Mouse (Mus musculus): ENCODE measurements at regions not wholly inside any gene's neighbourhood (a gene's known extent, or its start where the extent isn't known, plus 50 kb on each side); places are given as distances from the start of the nearest gene placed in this dataset.
A peak's percentile ranks its signal among the peaks of the same experiment; 100 is the strongest.

- intact Hi-C loops (cut with DNase I): no loop called here
- DNase-seq (ENCODE audit: low spot score in 2 of 2): no peak
Observed at GRCm38 (mm10) chr1:35697834-35698500, 370.2 kb upstream of the Hs6st1 start.

GRCm38 (mm10) chr1:35702585-35702984 is 365.6 kb upstream of the Hs6st1 start:
- intact Hi-C loops (cut with DNase I): no loop called here
- no peak for DNase-seq (ENCODE audit: low spot score in 2 of 2)

DNA sequence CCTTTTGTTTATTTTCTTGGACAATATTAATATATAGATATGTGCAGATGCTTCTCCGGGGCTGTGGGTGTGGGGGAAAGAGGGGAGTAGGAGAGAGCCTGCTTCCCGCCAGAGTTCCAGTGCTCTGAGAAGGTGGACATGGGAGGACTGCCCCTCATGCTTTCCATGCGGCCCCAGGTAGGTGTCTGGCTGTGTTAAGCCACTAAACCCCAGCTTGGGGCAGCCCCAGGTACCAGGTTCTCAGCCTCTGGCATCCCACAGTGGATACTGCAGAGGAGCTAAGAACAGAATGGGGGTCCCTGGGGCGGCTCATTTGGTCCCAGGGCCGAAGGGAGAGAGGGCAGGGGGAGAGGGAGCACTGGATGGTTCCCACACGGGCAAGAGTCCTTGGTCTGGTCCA is 361.9 kb upstream of the Hs6st1 start:
- intact Hi-C loops (cut with DNase I): no loop called here
- no peak for DNase-seq (ENCODE audit: low spot score in 2 of 2)

GRCm38 (mm10) chr1:35708176-35708788 is 359.9 kb upstream of the Hs6st1 start:
- DNase-seq (ENCODE audit: low spot score in 2 of 2): no peak

DNA sequence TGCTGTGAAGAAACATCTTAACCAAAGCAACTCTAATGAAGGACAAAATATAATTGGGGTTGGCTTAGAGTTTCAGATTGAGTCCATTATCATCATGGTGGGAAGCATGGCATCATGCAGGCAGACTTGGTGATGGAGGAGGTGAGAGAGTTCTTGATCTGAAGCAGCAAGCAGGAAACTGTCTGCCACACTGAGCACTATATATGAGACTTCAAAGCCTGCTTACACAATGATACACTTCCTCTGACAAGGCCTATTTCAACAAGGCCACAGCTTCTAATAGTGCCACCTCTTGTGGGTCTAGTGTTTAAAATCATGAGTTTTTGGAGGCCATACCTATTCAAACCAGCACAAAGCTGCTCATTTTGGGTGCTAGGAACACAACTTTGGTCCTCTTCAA is 359.0 kb upstream of the Hs6st1 start:
- intact Hi-C loops (cut with DNase I): no loop called here
- no peak for DNase-seq (ENCODE audit: low spot score in 2 of 2)

More at GRCm38 (mm10) chr1:35708176-35708788, 359.9 kb upstream of the Hs6st1 start:
- intact Hi-C loops (cut with DNase I): no loop called here

- intact Hi-C loops (cut with DNase I): no loop called here
- DNase-seq (ENCODE audit: low spot score in 2 of 2): no peak
Observed at GRCm38 (mm10) chr1:35713961-35714360, 354.2 kb upstream of the Hs6st1 start.

GRCm38 (mm10) chr1:35715931-35716330 is 352.3 kb upstream of the Hs6st1 start:
- DNase-seq (ENCODE audit: low spot score in 2 of 2): no peak
- intact Hi-C loops (cut with DNase I): no loop called here

DNA sequence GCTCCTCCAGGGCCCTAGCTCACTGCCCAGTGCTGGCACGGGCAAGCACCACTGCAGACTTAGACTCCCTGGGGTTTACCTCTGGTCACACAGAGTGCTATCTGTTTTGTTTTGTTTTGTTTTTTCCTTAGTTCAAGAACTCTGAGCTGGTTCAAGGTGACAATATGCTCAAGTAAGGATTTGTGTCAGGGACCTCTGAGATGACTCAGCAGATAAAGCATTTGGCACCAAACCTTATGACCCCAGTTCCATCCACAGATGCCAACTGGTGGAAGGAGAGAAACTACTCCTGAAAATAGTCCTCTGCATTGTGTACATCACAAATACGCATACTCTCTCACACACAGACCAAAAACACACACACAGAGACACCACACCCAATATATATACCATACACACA is 351.0 kb upstream of the Hs6st1 start:
- intact Hi-C loops (cut with DNase I): no loop called here
- no peak for DNase-seq (ENCODE audit: low spot score in 2 of 2)

DNA sequence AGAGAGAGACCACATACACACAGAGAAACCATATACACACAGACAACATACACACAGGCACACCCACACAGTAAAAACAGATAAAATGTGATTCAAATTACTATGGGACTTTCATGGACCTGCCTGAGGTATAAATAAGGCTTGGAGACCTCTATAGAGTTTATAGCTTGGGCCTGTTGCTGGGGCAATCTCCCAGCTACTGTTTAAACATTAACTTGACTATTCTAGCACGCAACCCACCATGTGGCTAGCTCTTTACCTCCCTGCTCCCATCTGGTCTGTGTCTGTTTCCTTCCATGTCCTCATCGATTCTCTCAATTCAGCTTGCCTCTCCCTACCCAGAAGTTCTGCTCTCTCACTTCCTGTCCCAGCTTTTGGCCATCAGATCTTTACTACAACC is 350.5 kb upstream of the Hs6st1 start:
- intact Hi-C loops (cut with DNase I): no loop called here

DNA sequence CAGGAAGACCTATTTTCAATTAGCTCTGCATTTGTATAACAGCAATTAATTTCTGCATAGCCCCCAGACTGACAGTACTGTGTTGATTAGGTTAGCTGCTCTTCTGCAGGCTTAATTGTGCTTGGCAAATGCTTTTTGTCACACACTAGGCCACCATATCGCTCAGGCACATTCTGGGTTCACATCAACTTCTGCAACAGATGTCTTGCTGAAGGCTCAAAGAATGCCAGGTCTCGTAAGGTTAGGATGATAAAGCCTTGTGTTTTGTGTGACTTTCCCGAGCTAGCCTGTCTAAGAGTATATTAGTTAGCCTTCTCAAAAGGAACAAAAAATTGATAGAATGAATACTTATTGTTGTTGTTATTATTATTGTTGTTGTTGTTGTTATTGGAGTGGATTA is 348.1 kb upstream of the Hs6st1 start:
- intact Hi-C loops (cut with DNase I): no loop called here
- DNase-seq (ENCODE audit: low spot score in 2 of 2): no peak

More for the DNA sequence above, 350.5 kb upstream of the Hs6st1 start:
- no peak for DNase-seq (ENCODE audit: low spot score in 2 of 2)

DNA sequence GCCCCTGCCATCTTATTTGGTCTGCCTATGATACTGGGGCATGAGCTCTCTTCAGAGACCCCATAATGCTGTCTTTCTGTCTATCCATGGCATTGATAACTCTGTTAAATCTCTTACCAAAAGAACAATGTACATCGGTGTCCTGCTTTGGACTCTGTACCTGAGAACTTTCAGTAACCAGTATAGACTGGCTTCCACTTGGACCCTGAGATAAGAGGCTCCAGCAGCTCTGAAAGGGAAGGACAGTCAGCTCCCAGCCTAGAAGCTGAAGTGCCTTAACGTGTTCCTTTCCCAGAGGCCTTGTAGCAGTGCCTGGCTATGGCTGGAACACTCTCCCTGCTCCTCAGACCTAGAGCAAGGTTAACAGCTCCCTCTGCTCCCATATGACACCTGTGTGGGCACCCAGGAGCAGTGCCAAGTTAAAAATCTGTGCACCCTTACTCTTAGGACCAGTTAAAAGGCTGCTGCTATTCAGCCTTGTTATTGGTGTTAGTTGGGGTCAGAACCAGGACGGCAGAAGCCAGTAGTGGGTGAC is 343.8 kb upstream of the Hs6st1 start:
- DNase-seq (ENCODE audit: low spot score in 2 of 2): no peak
- intact Hi-C loops (cut with DNase I): no loop called here

DNA sequence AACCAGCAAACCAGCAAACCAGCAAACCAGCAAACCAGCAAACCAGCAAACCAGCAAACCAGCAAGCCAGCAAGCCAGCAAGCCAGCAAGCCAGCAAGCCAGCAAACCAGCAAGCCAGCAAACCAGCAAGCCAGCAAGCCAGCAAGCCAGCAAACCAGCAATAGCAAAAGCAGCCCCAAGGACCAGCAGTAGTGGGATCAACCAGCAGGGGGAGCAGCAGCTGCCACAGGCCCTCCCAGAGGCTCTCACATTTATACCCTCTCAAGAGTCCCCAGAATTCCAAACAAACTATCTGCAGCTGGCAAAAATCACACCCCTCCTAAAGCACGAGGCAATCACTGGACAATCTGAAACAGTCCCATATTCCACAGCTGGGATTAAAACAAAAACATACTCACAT is 341.6 kb upstream of the Hs6st1 start:
- intact Hi-C loops (cut with DNase I): no loop called here

GRCm38 (mm10) chr1:35727310-35727990 is 340.8 kb upstream of the Hs6st1 start:
- DNase-seq (ENCODE audit: low spot score in 2 of 2): no peak
- intact Hi-C loops (cut with DNase I): no loop called here

More for the DNA sequence above, 341.6 kb upstream of the Hs6st1 start:
- DNase-seq (ENCODE audit: low spot score in 2 of 2): peak; percentile 65 to 69

DNA sequence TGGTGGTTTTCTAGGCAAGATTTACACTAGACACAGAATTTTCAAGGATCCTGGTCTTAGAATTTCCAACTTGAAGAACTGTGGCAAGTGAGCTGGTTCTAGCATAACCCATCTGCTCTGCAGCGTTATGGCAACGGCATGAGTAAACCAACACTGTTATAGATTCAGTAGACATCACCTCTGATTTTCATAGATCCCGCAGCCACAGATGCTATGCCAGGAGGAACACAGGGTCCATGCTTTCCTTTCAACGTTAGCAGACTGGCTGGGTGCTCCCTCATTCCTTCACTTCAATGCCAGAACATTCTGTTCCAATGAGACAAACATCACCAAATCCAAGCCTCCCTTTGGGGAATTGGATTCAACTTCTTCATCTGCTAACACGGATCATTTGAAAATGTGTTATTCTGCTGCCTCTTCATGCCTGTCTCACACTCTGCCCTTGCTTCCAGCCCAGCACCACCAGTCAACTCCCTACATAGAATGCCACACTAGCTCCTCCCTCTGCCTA is 338.4 kb upstream of the Hs6st1 start:
- no peak for DNase-seq (ENCODE audit: low spot score in 2 of 2)
- intact Hi-C loops (cut with DNase I): no loop called here

DNA sequence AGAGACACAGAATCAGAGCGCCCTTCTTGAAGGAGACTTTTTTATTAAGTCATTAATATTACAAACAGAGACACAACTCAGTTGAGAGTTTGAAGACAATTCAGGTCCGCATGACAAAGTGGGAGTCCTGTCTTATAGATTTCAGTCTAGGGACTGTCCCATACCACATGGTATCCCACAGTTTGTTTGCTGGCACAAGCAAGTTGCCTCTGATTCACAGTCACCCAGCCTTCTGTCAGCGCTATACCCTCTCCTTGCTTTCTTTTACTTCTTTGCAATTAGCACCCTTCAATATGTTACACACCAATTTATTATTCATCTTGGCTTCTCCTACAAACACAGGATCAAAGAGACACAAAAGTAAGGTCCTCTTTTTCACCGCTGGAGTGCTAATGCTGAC is 337.9 kb upstream of the Hs6st1 start:
- intact Hi-C loops (cut with DNase I): no loop called here
- no peak for DNase-seq (ENCODE audit: low spot score in 2 of 2)

- intact Hi-C loops (cut with DNase I): no loop called here
Observed at GRCm38 (mm10) chr1:35736247-35736646, 332.0 kb upstream of the Hs6st1 start.

DNA sequence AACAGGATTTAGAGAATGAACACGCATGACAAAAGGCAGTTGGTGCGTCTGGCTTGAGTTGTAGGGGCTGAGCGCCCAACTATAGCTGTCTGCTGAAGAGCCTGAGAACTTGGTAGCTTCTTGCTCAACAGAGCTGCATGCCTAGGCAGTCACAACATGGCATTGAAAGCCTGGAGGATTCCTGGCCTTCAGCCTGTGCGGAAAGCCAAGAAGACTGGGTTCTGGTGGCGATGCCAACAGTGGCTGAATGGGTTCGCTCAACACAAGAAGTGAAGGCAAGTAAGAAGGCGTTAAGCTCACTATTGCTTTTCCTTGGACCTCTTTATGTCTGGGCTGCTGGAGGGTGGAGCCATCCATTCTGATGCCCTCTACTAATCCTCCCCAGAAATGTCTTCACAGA is 318.6 kb upstream of the Hs6st1 start:
- intact Hi-C loops (cut with DNase I): no loop called here
- DNase-seq (ENCODE audit: low spot score in 2 of 2): peak; percentile 28 to 43

More at GRCm38 (mm10) chr1:35736247-35736646, 332.0 kb upstream of the Hs6st1 start:
- no peak for DNase-seq (ENCODE audit: low spot score in 2 of 2)

GRCm38 (mm10) chr1:35750092-35750521 is 318.1 kb upstream of the Hs6st1 start:
- intact Hi-C loops (cut with DNase I): no loop called here

GRCm38 (mm10) chr1:35752636-35753035 is 315.6 kb upstream of the Hs6st1 start:
- no peak for DNase-seq (ENCODE audit: low spot score in 2 of 2)

More at GRCm38 (mm10) chr1:35750092-35750521, 318.1 kb upstream of the Hs6st1 start:
- DNase-seq (ENCODE audit: low spot score in 2 of 2): no peak

GRCm38 (mm10) chr1:35754170-35754569 is 314.0 kb upstream of the Hs6st1 start:
- intact Hi-C loops (cut with DNase I): no loop called here
- no peak for DNase-seq (ENCODE audit: low spot score in 2 of 2)

More at GRCm38 (mm10) chr1:35752636-35753035, 315.6 kb upstream of the Hs6st1 start:
- intact Hi-C loops (cut with DNase I): no loop called here

Data from left cerebral cortex, postnatal 25 days (tissue).